Mouse (Mus musculus): ENCODE measurements at regions not wholly inside any gene's neighbourhood (a gene's known extent, or its start where the extent isn't known, plus 50 kb on each side); places are given as distances from the start of the nearest gene placed in this dataset.

DNA sequence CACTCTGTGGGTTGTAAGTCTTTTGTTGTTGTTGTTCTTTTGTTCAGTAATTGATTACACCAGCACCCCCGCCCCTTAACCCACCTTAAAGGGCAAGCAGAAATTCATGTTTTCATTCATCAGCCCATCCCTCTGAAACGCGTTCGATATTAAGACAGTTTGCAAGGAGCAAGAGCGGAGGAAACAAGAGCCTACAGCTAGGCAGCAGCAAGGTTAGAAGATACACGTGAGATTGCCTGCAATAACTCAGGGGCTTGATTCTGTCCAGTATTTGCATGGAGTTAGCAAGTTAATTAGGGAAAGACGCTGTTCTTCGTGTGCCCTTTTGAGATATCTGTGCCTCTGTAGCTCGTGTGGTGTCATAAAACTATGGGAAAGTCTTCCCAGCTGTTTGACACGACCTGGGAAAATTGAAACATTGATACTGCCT is 202.0 kb downstream of the Gm11146 start:
- Histone ChIP-seq H3K36me3 (ENCODE audit: control insufficient read depth, insufficient read depth) (no peaks in the 10 kb centered on the region), H3K9ac (ENCODE audit: low read length) (peak overlapping the region; percentile 68), H3K27ac (ENCODE audit: low read length) (peak overlapping the region; percentile 80), H3K9me3 (replicated peaks; ENCODE audit: control insufficient read depth, low read length) (no peaks in the 10 kb centered on the region), H3K27me3 (ENCODE audit: control insufficient read depth, insufficient read depth, low read length) (no peaks in the 10 kb centered on the region), H3K4me2 (ENCODE audit: low read depth, low read length) (peak overlapping the region; percentile 67), H3K4me3 (ENCODE audit: low read length) (peak overlapping the region; percentile 51), H3K4me1 (ENCODE audit: control insufficient read depth, insufficient read depth, low read length) (peaks cover 12% of the 10 kb centered on the region)
- 14% methylated on average over 10 of the region's 10 CpGs for WGBS
- 0 out of 2 replicates have a peak, but pooled peaks have one; percentile 14 for ATAC-seq (replicated peaks; ENCODE audit: extremely low read depth, insufficient read depth, low FRiP score)

DNA sequence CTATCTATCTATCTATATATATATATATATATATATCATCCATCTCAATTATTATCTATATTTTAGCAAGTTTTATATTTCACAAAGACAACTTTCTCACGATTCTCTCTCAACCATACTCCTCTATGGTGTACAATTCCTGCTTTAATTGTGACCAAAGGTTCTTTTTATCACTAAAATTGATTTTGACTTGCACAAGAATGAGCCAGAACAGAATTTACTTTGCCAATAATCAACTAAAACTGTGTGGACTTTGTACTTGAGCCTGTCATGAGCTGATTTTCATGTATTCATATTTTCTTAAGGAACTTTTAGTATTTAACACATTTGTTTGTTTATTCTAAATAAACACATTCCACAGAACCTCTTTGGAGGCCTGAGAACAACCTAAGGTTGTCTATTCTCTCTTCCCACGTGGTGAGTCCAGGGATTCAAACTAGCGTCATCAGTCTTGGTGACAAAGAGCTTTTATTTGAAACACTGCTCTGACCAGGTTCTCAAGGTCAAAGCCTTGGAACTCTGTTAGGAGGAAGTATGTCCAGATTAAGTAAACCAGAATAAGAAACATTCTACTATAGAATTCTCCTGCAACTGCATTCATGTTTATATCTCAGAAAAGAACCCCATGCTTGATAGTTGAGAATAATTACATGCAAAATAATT is 207.7 kb downstream of the Gm11146 start:
- H3K27ac ChIP-seq (ENCODE audit: low read length), result no peak overlapping the region
- no peak overlapping the region for H3K9ac ChIP-seq (ENCODE audit: low read length)
- no peaks in the 10 kb centered on the region for H3K36me3 ChIP-seq (ENCODE audit: control insufficient read depth, insufficient read depth)
- H3K4me2 ChIP-seq (ENCODE audit: low read depth, low read length), result no peak overlapping the region
- no peak for ATAC-seq (replicated peaks; ENCODE audit: extremely low read depth, insufficient read depth, low FRiP score)
- H3K4me3 ChIP-seq (ENCODE audit: low read length), result no peak overlapping the region
- peaks cover 8% of the 10 kb centered on the region for H3K4me1 ChIP-seq (ENCODE audit: control insufficient read depth, insufficient read depth, low read length)
- H3K9me3 ChIP-seq (replicated peaks; ENCODE audit: control insufficient read depth, low read length), result no peaks in the 10 kb centered on the region
- H3K27me3 ChIP-seq (ENCODE audit: control insufficient read depth, insufficient read depth, low read length), result no peaks in the 10 kb centered on the region
- WGBS, result 58% methylated on average over 3 of the region's 3 CpGs

DNA sequence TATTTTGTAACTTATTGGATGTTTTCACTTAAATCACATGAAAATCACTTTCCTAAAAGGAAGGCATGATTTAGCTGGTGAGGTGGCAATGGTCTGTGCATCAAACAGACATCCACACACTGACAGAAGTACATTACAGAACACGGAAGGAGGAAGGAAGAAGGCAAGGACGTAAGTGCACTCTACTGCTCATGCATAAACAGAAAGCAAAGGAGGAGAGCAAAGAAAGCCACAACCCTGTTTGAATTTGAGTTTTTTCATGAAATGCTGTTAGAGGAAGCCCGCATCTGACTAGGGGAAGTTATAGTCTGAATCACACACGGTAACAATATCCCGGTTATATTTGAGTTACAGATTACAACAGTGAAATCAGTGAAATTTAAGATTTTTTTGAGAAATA is 208.4 kb downstream of the Gm11146 start:
- Histone ChIP-seq H3K4me3 (ENCODE audit: low read length) (no peak overlapping the region), H3K9me3 (replicated peaks; ENCODE audit: control insufficient read depth, low read length) (no peaks in the 10 kb centered on the region), H3K4me1 (ENCODE audit: control insufficient read depth, insufficient read depth, low read length) (peaks cover 8% of the 10 kb centered on the region), H3K27me3 (ENCODE audit: control insufficient read depth, insufficient read depth, low read length) (no peaks in the 10 kb centered on the region), H3K4me2 (ENCODE audit: low read depth, low read length) (no peak overlapping the region), H3K9ac (ENCODE audit: low read length) (no peak overlapping the region), H3K36me3 (ENCODE audit: control insufficient read depth, insufficient read depth) (no peaks in the 10 kb centered on the region), H3K27ac (ENCODE audit: low read length) (no peak overlapping the region)
- WGBS, result 73% methylated on average over 5 of the region's 5 CpGs
- ATAC-seq (replicated peaks; ENCODE audit: extremely low read depth, insufficient read depth, low FRiP score), result no peak

DNA sequence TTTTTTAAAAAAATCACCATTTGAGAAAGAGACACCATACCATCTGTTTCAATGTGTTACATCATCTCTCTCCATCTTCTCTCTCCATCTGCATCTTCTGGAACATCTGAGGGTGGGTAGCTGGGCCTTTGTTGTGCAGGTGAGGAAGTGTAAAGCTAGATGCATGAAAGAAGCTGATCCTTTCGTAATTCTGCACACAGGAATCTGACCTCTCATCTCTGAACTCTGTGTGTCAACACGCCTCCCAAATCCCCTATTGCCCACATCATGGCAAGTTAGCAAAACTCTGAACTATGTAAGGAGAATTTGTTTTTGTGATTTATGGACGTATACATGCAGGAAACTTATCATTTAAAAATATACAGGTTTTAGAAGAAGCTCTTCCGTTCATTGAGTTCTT is 209.7 kb downstream of the Gm11146 start:
- Histone ChIP-seq H3K9ac (ENCODE audit: low read length) (no peak overlapping the region), H3K4me1 (ENCODE audit: control insufficient read depth, insufficient read depth, low read length) (peaks cover 8% of the 10 kb centered on the region), H3K9me3 (replicated peaks; ENCODE audit: control insufficient read depth, low read length) (no peaks in the 10 kb centered on the region), H3K4me3 (ENCODE audit: low read length) (no peak overlapping the region), H3K27me3 (ENCODE audit: control insufficient read depth, insufficient read depth, low read length) (no peaks in the 10 kb centered on the region), H3K27ac (ENCODE audit: low read length) (no peak overlapping the region), H3K36me3 (ENCODE audit: control insufficient read depth, insufficient read depth) (no peaks in the 10 kb centered on the region), H3K4me2 (ENCODE audit: low read depth, low read length) (no peak overlapping the region)
- WGBS, result 77% methylated on average over 4 of the region's 4 CpGs
- ATAC-seq (replicated peaks; ENCODE audit: extremely low read depth, insufficient read depth, low FRiP score), result no peak

DNA sequence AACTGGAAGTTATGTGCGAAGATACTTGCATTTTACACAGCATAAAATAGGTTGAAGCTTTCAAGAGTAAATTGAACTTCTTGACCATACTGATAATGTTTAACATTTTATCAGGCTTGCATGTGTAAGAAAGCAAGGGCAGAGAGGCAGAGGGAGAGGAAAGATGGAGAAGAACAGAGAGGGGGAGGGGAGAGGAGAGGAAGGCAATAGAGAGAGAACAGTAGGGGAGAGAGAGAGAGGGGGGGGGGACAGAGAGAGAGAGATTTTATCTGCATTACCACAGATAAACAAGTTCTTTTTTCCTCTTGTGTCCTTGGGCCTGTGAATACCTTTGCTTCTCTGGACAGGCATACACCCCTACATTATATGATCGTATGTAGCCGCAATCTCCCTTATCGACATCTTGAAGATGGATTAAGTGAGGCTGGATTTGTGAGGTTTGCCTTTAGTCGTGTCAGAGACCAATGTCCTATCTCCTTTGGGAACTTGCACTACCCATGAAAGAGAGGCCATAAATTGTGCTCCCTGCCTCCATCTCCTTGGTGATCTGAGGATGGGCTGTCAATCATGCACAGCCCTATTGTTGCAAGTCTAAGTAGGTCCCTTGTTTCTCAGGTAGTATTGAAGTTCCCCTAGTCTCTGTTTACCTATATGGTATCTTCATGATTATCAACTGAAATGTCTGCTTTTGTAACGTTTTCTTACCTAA is 217.7 kb downstream of the Gm11146 start:
- H3K4me1 ChIP-seq (ENCODE audit: control insufficient read depth, insufficient read depth, low read length), result no peaks in the 10 kb centered on the region
- ATAC-seq (replicated peaks; ENCODE audit: extremely low read depth, insufficient read depth, low FRiP score), result no peak
- 72% methylated on average over 6 of the region's 6 CpGs for WGBS
- H3K27ac ChIP-seq (ENCODE audit: low read length), result no peak overlapping the region
- no peaks in the 10 kb centered on the region for H3K36me3 ChIP-seq (ENCODE audit: control insufficient read depth, insufficient read depth)
- H3K9me3 ChIP-seq (replicated peaks; ENCODE audit: control insufficient read depth, low read length), result no peaks in the 10 kb centered on the region
- no peak overlapping the region for H3K9ac ChIP-seq (ENCODE audit: low read length)
- no peaks in the 10 kb centered on the region for H3K27me3 ChIP-seq (ENCODE audit: control insufficient read depth, insufficient read depth, low read length)
- H3K4me2 ChIP-seq (ENCODE audit: low read depth, low read length), result no peak overlapping the region
- H3K4me3 ChIP-seq (ENCODE audit: low read length), result no peak overlapping the region

DNA sequence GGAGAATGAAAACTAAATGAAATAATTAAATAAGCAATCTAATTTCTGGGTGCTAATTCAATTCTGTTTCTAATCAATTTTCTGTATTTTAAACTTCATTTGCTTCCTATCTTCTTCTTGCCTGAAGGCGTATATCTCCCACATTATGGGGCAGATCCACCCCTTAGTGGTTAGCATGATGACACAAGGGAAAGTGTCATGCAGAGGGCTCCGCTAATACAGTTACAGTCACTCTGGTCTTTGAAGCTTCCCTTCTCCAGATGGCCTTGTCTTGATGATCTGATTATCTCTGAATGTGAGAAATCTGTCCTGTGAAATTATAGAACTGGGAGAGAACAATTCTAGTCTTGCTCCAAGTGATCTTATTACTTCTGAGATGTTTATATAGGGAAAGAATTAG is 219.1 kb downstream of the Gm11146 start:
- H3K36me3 ChIP-seq (ENCODE audit: control insufficient read depth, insufficient read depth), result no peaks in the 10 kb centered on the region
- no peak overlapping the region for H3K9ac ChIP-seq (ENCODE audit: low read length)
- H3K4me2 ChIP-seq (ENCODE audit: low read depth, low read length), result no peak overlapping the region
- H3K4me1 ChIP-seq (ENCODE audit: control insufficient read depth, insufficient read depth, low read length), result no peaks in the 10 kb centered on the region
- no peak overlapping the region for H3K27ac ChIP-seq (ENCODE audit: low read length)
- no peak for ATAC-seq (replicated peaks; ENCODE audit: extremely low read depth, insufficient read depth, low FRiP score)
- no peak overlapping the region for H3K4me3 ChIP-seq (ENCODE audit: low read length)
- no peaks in the 10 kb centered on the region for H3K9me3 ChIP-seq (replicated peaks; ENCODE audit: control insufficient read depth, low read length)
- 91% methylated on average over 2 of the region's 2 CpGs for WGBS
- no peaks in the 10 kb centered on the region for H3K27me3 ChIP-seq (ENCODE audit: control insufficient read depth, insufficient read depth, low read length)

DNA sequence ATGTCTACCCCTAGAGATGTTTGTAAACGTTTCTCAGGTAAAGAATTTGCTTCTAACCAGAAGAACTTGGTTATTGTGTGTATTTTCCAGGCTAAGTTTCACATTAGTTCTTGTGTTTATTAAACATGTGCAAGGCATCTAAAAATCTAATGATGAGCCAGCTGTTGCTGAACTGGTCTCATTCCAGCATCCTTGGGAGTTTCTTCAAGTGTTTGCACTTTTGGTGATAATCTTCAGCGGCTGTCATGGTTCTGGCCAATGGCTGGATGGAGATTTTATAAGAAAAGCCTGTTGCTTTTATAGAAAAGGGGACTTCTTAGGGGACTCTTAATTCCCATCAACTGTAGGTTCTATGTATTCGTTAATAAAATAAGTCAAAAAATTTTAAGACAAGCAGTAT is 229.1 kb downstream of the Gm11146 start:
- Histone ChIP-seq H3K4me2 (ENCODE audit: low read depth, low read length) (no peak overlapping the region), H3K9me3 (replicated peaks; ENCODE audit: control insufficient read depth, low read length) (no peaks in the 10 kb centered on the region), H3K27me3 (ENCODE audit: control insufficient read depth, insufficient read depth, low read length) (no peaks in the 10 kb centered on the region), H3K36me3 (ENCODE audit: control insufficient read depth, insufficient read depth) (no peaks in the 10 kb centered on the region), H3K27ac (ENCODE audit: low read length) (no peak overlapping the region), H3K9ac (ENCODE audit: low read length) (no peak overlapping the region), H3K4me1 (ENCODE audit: control insufficient read depth, insufficient read depth, low read length) (peaks cover 3% of the 10 kb centered on the region), H3K4me3 (ENCODE audit: low read length) (no peak overlapping the region)
- 72% methylated on average over 3 of the region's 3 CpGs for WGBS
- ATAC-seq (replicated peaks; ENCODE audit: extremely low read depth, insufficient read depth, low FRiP score), result no peak

DNA sequence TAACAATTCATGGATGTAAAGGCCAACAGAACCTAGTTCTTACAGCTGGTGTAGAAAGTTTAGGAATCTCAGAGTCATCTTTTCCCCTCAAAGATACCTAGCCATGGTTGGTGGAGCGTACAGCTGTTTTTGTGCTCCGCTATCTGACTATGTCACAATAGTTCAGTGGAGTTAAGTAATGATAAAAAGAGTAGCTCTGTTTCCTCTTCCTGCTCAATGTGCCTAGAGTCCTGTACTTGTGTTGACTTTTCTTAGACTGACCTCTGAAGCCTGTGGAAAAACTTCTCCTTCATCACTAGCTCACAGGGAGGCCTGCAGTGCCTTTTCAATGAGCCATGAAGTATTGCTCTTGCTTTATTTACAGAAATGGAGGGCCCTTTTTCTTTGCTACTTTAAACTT is 232.1 kb downstream of the Gm11146 start:
- ATAC-seq (replicated peaks; ENCODE audit: extremely low read depth, insufficient read depth, low FRiP score), result 0 out of 2 replicates have a peak, but pooled peaks have one; percentile 37
- no peak overlapping the region for H3K4me2 ChIP-seq (ENCODE audit: low read depth, low read length)

DNA sequence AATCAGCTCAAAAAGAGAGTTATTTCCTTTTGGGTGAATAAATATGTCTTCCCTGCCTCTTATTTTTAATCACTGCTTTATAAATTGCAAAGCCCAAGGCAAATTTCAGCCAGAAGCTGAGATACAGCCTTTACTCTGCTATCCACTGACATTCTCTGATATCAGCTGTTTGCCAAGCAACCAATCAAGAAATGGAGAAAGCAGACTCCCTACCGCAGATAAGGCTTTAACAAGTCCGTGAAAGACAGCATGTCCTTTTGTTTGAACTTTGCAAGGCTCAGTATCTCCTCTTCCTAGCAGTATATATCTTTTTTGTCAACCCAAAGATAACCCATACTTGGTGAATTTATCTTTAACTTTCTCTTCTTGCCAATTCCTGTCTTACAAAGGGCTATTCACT is 236.6 kb downstream of the Gm11146 start:
- H3K27me3 ChIP-seq (ENCODE audit: control insufficient read depth, insufficient read depth, low read length), result no peaks in the 10 kb centered on the region
- H3K4me3 ChIP-seq (ENCODE audit: low read length), result no peak overlapping the region
- H3K27ac ChIP-seq (ENCODE audit: low read length), result no peak overlapping the region
- H3K9me3 ChIP-seq (replicated peaks; ENCODE audit: control insufficient read depth, low read length), result no peaks in the 10 kb centered on the region
- H3K36me3 ChIP-seq (ENCODE audit: control insufficient read depth, insufficient read depth), result no peaks in the 10 kb centered on the region; the same call in 1 of the 2 replicates
- H3K4me1 ChIP-seq (ENCODE audit: control insufficient read depth, insufficient read depth, low read length), result peaks cover 9% of the 10 kb centered on the region
- no peak overlapping the region for H3K4me2 ChIP-seq (ENCODE audit: low read depth, low read length)
- ATAC-seq (replicated peaks; ENCODE audit: extremely low read depth, insufficient read depth, low FRiP score), result no peak; the same call in 1 of the 2 replicates
- WGBS, result 20% methylated on average over 2 of the region's 2 CpGs
- H3K9ac ChIP-seq (ENCODE audit: low read length), result no peak overlapping the region

More for the DNA sequence above, 232.1 kb downstream of the Gm11146 start:
- Histone ChIP-seq H3K4me3 (ENCODE audit: low read length) (no peak overlapping the region), H3K9me3 (replicated peaks; ENCODE audit: control insufficient read depth, low read length) (no peaks in the 10 kb centered on the region), H3K36me3 (ENCODE audit: control insufficient read depth, insufficient read depth) (no peaks in the 10 kb centered on the region), H3K9ac (ENCODE audit: low read length) (no peak overlapping the region), H3K27ac (ENCODE audit: low read length) (peak overlapping the region; percentile 55; the same call in 1 of the 2 replicates), H3K27me3 (ENCODE audit: control insufficient read depth, insufficient read depth, low read length) (no peaks in the 10 kb centered on the region), H3K4me1 (ENCODE audit: control insufficient read depth, insufficient read depth, low read length) (peaks cover 9% of the 10 kb centered on the region)
- 66% methylated on average over 2 of the region's 2 CpGs for WGBS
